Mouse (Mus musculus): ENCODE data around the gene Gstt2.

Gstt2 gene

DNA sequence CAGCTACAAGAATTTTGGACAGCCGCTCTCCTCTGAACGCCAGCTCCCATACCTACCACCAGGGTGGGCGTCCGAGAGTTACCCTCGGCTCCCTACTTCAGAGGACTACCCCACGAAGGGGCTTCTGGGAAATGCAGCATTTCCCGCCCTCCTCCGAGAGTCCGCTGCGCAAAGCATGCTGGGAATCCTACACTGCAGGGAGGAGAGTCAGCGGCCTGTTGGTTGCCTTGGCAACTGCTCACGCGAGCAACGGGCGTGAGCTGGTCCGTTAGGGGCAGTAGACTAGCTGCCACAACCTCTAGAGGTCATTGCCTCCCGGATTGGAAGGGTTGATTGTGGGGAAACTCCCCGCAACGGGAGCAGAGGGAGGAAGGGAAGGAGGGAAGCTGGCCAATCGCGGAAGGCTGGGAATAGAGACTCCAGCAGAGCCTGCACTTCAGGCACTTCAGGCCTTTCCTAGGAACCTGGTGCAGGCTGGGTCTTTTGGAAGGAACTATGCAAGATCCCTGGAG, at the start of gene Gstt2:
Gene Gstt2 (minus strand): TSS at position 177 of the 512 bp plus-strand sequence.
- no peak for DNase-seq (ENCODE audit: extremely low read depth, insufficient read length, low spot score)

DNA sequence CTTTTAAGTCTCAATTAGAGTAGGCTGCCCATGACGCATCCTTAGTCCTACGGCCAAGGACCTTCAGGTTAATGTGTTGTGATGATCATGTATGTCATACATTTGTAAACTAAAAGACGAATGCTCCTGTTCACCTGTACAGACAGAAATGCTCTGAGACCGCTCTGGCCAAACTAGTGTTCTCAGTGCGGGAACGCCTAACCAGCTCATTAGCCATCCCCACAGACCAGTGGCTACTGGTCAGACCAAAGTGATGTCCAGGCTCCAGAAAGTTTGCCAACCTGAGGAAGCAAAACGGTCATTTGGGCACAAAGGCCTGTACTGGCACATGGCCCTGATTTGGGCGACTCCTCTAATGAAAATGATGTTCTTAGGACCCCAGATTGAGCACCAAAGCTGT, 47.5 kb upstream of the Gstt2 start:
- no peak for DNase-seq (ENCODE audit: extremely low read depth, insufficient read length, low spot score)

DNA sequence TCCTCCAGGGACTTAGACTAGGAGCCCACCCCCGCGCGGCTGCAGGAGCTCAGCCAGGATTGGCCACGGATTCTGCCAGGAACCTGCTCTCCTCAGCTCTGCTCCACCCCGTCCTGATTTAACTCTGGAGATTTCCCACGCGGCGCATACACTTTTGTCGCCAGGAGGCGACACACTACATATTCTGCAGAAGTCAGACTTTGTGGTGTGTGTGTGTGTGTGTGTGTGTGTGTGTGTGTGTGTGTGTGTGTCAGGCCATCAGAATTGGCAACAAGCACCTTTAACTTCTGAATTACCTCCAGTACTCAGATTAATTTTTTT, 46.0 kb upstream of the Gstt2 start:
- peak; percentile 81 for DNase-seq (ENCODE audit: extremely low read depth, insufficient read length, low spot score)

DNA sequence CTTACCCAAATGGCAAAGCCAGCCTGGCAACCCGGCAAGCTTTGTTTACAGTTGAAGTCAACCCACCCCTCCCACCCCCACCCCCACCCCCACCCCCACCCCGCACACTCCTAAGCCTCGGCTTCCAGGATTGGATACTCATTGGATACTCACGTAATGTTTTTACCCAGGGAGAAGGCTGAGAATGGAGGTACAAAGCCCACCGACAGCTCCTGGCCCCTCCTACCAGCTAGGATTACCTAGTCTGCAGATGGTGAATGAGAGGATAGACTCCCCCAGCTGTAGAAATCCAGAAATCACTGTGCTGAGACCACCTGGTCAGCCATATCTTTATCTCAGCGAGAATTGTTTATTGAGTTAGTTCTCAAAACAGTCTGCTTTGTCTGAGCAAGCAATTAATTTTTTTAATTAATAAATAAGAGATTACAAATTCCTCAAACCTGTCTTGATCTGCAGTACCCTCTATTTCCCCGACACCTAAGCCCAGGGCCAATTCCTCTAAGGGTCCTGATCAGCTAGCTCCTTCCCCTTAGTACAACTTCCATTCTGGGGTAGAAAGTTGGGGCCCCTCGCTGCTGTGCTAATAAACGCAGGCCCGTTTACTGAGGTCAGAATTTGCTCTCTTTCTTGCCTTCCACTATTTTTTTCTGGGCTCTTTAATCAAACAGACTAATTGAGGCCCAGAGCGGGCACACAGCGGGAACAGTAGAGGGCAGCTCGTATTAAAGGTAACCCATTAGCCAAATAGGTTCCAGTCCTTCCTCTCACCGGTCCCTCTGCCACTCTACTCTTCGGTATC, 45.4 kb upstream of the Gstt2 start:
- DNase-seq (ENCODE audit: extremely low read depth, insufficient read length, low spot score) = no peak

DNA sequence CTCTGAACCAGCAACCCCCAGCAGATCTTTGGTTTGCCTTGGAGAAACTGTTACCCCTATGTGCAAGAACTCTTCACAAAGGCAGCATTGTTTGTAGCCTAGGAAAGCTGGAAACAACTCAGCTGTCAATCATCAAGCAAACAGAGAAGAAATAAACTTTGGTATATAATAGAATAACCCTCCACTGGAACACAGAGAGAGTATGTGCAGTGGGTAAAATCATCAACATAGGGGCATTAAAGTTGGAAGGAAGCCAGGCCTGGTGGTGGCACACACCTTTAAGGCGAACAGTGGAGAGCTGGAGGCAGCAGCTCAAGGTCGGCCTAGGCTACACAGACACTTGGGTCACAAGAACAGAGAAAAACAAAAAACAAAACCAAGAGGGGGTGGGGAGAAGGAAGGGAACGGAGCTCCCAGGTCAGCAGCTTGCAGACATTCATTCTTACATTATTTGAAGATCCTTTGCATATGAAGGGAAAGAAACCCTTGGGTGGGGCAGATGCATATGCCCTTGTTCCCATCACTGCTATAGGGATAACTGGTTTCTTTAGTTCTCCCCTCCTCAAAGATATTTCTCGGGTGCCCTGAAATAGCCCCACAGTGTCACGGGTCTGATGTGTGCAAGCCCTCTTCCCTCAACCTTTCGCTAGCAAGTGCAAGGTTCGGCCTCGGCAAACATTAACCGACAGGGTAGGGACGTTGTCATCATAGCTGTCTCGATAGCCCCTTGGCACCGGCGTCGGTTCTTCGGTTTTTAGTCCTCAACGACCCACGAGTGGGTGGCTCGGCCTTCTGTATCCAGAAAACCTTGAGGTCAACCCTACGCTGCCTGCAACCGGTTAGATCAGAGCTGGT, 44.6 kb upstream of the Gstt2 start:
- no peak for DNase-seq (ENCODE audit: extremely low read depth, insufficient read length, low spot score)

DNA sequence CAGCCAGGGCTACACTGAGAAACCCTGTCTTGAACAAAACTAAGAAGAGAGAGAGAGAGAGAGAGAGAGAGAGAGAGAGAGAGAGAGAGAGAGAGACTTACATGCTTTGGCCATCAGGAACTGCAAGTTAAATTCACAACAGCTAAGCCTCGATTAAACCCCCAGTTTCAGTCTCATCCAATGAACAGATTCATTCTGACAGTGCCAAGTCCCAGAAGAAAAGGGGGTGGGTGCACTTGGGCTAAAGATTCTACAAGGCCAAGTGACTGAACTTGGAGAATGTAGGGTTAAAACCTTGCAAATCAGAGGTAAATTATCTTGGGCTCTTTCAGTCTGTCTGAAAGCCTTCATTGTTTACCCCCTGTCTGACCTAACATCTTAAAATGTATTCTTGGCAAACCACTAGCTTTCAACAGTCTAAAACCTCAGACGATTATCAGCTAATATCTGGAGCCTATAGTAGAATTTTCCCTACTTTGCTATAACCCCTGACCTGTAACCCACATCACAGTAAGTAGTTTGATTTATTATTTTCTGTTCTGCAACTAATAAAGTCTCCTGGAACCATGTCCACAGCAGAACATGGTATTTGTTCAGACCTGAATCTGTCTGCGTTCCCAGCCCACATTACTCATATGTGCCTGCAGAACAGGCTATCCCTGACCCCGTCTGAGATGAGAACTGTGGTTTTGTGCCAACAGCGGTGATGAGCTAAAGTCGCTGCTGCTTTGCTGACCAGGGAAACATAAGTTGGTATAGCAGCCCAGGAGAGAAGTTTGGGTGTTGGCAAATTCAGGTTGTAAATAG, 43.8 kb upstream of the Gstt2 start:
- no peak for DNase-seq (ENCODE audit: extremely low read depth, insufficient read length, low spot score)

DNA sequence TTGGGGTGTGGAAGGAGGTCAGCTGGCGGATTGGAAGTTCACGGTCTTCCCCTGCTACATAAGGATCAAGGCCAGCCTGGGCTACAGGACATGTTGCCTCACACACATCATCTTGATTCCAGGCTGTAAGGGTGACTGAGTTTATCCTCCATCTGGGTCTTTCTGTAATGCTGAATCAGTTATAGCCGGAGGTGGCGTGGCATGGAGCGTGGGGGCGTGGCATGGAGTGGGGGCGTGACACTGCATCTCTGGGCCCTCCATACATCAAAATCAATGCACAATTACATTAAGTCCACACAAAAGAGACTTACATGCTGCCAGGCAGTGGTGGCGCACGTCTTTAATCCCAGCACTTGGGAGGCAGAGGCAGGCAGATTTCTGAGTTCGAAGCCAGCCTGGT, 43.1 kb upstream of the Gstt2 start:
- no peak for DNase-seq (ENCODE audit: extremely low read depth, insufficient read length, low spot score)

DNA sequence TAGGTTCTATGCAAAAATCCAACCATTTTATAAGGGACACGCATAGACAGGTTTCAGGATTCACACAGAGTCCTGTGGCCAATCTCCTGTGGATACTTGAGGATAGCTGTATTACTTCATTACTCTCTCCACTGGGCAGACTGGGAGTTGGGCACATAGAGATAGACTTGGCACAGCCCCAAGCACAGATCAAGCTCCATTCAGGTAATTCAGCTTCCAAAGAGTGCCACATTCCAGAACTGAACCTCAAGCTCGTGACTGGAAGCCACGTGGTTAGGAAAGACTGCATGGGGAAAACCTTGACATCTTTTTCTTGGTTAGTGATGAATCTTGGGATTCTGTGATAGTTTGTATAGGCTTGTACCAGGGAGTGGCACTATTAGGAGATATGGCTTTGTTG, 41.6 kb upstream of the Gstt2 start:
- DNase-seq (ENCODE audit: extremely low read depth, insufficient read length, low spot score) = no peak

DNA sequence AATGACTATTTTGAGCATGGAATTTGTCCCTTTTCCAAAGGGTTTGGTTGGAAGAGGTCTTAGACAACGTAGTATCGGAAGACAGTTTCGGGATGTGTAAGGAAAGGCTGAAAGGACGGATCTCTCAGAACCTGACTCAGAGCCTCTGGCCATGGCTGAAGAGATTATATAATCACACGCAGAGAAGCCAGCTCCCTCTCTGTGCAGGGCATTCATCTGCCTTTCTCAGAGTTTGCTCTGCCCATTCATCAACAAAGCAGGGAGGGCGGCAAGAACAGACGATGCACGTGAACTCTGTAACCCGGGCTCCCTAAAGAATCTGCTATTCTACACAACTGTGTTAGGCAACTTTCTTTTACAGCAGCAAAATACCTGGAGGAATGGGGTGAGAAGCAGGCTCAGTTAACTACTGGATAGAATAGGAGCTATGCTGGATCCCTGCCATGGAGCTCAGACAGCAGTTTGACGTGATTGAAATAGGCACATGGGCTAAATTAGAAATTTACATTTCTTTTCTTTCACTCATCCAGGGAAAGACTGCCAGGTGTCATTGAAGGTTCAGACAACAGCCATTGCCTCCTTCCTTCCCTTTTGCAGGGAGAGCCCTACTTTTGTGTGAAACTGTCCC, 36.4 kb upstream of the Gstt2 start:
- no peak for DNase-seq (ENCODE audit: extremely low read depth, insufficient read length, low spot score)

DNA sequence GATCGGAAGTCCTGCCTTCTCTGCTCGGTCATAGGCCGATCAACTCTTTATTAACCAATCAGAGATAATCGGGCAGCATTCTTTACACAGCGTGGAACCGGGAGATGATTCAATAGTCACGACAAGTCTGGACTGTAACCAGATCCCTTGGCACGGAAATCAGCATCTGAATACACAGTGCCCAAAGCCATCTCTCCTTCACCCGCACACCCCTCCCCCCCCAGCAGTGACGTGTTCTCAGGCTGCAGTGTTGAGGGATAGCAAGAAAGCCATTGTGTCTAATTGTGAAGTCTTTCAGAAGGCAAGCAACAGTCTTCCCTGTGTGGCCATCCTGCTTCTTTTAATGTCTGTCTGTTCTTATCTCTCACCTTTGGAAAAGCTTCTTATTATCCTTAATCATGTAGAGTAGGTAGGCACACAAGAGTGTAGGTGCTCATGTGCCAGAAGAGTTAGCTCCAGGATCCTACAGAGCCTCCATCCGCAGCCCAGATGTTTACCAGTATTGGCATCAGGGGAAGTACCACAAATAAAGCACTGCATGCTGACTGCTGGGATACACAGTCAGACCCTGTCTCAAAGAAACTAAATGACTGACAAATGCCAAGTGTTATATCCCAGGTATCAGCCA, 35.8 kb upstream of the Gstt2 start:
- peak; percentile 83 for DNase-seq (ENCODE audit: extremely low read depth, insufficient read length, low spot score)

DNA sequence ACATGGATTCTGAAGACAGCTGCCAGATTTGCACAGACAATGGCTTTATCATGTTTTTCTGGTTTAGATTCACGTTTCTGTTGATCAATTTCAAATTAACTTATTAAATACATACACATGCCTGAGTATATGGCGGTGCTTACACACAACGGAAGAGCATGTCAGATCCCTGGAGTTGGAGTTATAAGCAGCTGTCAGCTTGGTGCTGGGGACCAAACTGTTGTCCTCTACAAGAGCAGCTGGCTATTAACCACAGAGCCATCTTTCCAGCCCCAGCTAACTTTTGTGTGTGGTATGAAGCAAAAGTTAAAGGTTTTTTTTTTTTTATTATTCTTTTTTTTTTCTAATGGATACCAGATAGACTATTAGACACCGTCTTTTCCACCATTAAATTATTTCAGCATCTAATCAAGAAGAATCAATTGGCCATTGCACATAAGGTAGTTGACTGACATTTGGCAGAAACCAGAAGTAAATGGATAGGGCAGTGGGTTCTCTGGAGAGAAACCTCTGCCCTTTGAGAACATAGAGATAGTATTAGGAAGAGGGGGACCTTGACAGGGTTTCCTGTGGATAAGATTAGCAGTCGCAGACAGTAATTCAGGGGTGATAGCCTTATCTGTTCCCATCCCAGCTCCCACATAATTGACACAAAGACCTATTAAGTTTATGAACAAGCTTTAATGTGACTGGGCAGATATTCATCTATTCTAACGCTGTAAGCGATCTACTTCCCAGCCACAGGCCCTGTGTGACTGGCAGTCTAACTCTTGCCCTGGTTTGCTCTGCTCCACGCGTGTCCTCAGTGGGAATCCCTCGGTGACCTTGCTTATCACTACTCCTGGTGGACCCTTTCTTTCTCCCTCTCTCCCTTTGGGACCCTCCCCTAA, 35.0 kb upstream of the Gstt2 start:
- no peak for DNase-seq (ENCODE audit: extremely low read depth, insufficient read length, low spot score)

DNA sequence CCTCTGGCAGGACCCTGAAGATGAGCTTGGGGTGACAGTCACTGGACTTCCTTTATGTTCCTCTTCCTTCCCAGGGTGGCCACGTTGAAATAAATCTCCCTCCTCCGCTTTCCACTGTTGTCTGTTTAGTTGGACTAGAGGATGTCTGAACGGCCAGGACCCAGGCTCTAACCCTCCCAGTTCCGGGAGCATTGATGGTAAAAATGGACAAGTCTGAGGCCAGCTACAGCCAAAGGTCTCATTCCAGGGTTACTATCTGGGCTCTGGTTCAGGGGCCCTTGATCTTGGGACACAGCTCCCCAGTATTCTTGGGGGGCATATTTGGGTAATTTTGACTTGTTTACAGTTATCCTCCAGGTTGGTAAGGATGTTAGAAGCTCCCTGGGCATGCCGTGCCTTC, 24.4 kb upstream of the Gstt2 start:
- no peak for DNase-seq (ENCODE audit: extremely low read depth, insufficient read length, low spot score)

DNA sequence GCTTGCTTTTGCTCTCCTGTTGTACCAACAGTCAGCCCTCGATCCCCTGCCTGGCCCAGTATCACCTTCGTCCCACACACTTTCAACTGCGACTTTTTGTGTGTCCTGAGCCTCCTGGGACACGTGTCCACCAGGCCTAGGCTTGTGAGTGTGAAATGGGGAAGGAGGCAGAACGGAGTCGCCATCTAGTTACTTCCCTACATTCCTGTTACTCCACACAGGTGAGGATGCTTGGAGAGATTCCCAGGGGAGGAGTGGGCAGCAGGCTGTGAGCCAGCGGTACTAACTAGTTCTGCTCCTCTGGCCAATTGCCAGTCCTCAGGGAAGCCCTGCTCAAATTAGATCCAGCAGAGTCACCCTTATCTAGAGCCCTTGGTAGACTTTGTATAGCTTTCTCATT, 23.5 kb upstream of the Gstt2 start:
- DNase-seq (ENCODE audit: extremely low read depth, insufficient read length, low spot score) = no peak

DNA sequence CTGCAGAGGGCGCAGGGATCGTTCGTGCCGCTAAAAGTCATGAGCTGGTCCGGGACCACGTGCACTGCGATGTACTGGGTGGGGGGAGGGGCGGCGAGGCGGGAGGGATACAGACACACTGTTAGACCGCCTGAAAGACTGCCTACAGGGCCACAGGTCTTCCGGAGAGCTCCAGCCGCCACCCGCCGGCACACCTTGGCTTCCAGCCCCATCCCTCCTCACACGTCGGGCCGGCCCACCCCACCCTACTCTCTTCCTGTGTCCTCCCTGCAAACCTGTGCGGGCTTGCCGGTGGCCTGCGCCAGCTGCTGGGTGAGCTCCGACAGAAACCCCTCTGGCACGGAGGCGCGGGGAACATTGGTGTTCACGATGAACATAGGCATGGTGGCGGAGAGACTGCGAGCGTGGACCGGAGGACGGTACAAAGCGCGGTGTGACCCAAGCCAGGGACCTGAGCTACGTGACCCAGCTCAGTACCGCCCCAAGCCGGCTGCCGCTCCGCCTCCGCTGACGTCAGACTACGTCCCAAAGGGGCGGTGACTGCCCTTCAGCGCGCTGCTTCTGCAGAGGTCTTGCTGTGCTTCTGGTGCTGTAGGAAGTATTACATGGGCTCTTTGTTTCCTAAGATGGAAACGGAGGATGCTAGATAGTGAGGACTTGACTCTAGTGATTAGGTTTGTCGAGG, 22.7 kb upstream of the Gstt2 start, which contains the start of gene Mif:
Gene Mif (minus strand): TSS at position 455 of the 685 bp plus-strand sequence.
- peak; percentile 98 for DNase-seq (ENCODE audit: extremely low read depth, insufficient read length, low spot score)

DNA sequence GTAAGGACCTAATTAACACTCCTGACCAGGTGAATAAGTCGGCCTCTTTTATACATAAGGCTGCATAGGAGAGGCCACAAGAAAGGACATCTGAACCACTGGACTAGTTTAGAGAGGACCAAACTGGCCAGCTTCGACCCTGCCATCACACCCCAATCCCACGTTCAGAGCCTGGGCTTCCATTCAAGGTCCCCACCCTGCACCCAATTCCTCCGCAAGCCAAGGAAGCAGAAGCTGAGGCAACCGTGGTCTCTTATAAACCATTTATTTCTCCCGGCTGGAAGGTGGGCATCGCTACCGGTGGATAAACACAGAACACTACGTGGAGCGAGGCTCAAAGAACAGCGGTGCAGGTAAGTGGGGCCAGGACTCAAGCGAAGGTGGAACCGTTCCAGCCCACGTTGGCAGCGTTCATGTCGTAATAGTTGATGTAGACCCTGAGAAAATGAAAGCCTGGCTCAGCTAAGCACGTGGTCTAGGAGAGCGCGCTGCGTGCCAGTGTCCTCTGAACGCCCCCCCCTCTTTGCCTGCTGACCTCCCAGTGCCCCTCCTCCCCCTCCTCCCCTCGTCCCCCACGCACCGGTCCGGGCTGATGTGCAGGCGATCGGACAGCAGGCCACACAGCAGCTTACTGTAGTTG, 22.0 kb upstream of the Gstt2 start:
- peak; percentile 56 for DNase-seq (ENCODE audit: extremely low read depth, insufficient read length, low spot score)

DNA sequence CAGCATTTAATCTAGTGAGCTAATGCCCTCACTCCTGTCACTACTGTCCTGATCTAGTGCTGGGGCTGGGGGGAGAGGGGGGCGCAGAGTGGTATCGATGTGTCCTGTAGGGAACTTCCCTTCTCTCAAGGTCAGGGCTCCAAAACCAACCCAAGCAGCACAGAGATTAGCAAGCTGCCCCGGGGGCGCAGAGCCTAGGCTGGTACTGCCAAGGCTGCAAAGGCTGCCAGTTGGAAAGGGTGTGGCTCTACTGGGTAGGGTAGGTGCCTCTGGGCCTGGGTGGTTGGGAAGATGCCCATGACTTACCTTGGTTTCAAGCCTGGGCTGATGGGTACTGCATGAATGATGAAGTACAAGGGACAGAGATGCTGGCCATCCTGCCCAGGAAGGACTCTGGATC, 20.4 kb upstream of the Gstt2 start:
- no peak for DNase-seq (ENCODE audit: extremely low read depth, insufficient read length, low spot score)

DNA sequence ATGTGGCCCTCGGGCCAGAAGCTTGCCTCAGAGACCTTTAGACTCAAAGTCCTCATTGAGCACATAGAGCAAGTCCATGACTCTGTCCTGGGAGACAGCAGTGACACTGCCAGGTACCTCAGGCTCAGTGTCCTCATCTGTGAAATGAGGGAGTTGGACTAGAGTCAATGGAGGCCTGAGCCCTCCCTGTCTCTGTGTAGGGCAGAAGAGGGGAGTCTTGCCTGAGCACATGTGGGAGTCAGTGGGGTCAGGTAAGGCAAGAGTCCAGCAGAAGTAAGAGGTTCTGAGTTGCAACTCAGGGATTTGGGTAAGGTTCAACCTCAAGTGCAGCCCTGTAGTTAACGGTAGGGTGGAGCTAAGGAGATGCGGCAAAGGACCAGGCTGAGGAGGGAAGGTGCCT, 19.8 kb upstream of the Gstt2 start:
- no peak for DNase-seq (ENCODE audit: extremely low read depth, insufficient read length, low spot score)
